Mouse (Mus musculus) layer of hippocampus, postnatal 14 days (tissue): ENCODE measurements at regions not wholly inside any gene's neighbourhood (a gene's known extent, or its start where the extent isn't known, plus 50 kb on each side); places are given as distances from the start of the nearest gene placed in this dataset.

ENCODE experiments used
- DNase-seq, 2 experiments: peaks; one replicate each; pipeline ENCODE4 v3.0.0; 2021 to 2022; ENCODE audit warnings: low spot score in 2 of 2, mixed read lengths in 1 of 2

GRCm38 (mm10) chr4:89362650-89363049, 51.8 kb upstream of the Cdkn2b start:
- no peak for DNase-seq

GRCm38 (mm10) chr4:89361316-89361715, 50.5 kb upstream of the Cdkn2b start:
- no peak for DNase-seq
